Mouse (Mus musculus): ENCODE measurements around the gene Nfatc4. TPM values are rescaled to one million over a fixed set of nuclear protein-coding genes. Genes with fewer than 3 reads are reported as not detected.

Nfatc4 gene
- polyA plus RNA-seq, 1 experiment, result 4.3 TPM

DNA sequence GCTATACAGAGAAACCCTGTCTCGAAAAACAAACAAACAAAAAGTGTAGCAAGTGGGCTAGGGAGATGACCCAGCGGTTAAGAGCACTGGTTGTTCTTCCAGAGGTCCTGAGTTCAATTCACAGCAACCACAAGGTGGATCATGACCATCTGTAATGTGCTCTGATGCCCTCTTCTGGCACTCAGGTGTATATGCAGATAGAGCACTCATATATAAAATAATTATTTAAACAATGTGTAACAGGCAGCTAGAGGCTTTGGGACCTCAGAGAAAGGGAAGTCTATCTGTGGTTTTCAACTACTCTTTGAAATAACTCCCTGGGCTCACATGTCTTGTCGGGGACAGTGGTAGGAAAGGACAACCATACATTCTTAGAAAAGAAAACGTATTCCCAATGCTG lies 15.8 kb downstream of the Nfatc4 start:
- H3K27ac ChIP-seq (ENCODE audit: insufficient read depth, low read depth, low read length), result no peak overlapping the region
- H3K27me3 ChIP-seq (replicated peaks; ENCODE audit: control insufficient read depth, insufficient read depth, low read length), result no peaks in the 10 kb centered on the region
- TF ChIP-seq CTCF (conservative IDR thresholded peaks at IDR 0.05; ENCODE audit: insufficient read depth, insufficient read length, low read depth, low read length), result 0 out of 2 replicates have a peak, but pooled peaks have one; percentile 4
- TF ChIP-seq POLR2A (IDR thresholded peaks at IDR 0.05; ENCODE audit: low read depth, low read length), result no peak
- no peak overlapping the region for H3K4me3 ChIP-seq (ENCODE audit: insufficient read depth, low read depth, low read length)
- no peaks in the 10 kb centered on the region for H3K36me3 ChIP-seq (ENCODE audit: control insufficient read depth, insufficient read depth, low read length)
- no peaks in the 10 kb centered on the region for H3K4me1 ChIP-seq (ENCODE audit: control insufficient read depth, insufficient read depth, low read length)
- DNase-seq, result no peak
- 89% methylated on average over 4 of the region's 4 CpGs for WGBS

DNA sequence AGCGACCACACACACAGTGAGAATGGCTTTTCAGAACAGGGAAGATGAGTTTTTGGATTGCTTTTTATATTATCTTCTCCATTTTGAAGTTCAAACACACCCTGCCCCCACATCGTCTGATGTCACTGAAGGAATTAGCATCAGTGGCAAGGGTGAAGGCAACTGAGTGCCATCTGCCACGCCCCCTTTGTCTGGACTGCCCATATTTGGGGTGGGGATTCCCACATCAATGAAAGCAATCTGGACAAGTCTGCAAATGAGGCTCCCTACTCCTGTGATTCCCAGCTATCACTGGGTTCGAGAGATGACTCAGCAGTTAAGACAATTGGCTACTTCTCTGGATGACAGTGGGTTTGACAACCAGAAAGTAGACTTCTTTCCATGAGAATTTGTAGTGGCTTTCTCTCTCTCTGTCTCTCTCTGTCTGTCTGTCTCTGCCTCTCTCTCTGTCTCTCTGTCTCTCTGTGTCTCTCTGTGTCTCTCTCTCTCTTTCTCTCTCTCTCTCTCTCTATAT lies 18.0 kb downstream of the Nfatc4 start:
- TF ChIP-seq CTCF (conservative IDR thresholded peaks at IDR 0.05; ENCODE audit: insufficient read depth, insufficient read length, low read depth, low read length), result no peak
- no peak for TF ChIP-seq POLR2A (IDR thresholded peaks at IDR 0.05; ENCODE audit: low read depth, low read length)
- DNase-seq, result no peak
- no peak overlapping the region for H3K27ac ChIP-seq (ENCODE audit: insufficient read depth, low read depth, low read length)
- H3K27me3 ChIP-seq (replicated peaks; ENCODE audit: control insufficient read depth, insufficient read depth, low read length), result no peaks in the 10 kb centered on the region
- 0 out of 2 replicates have a peak, but pooled peaks cover 1% of the 10 kb centered on the region for H3K4me1 ChIP-seq (ENCODE audit: control insufficient read depth, insufficient read depth, low read length)
- no peak overlapping the region for H3K4me3 ChIP-seq (ENCODE audit: insufficient read depth, low read depth, low read length)
- 69% methylated on average over 4 of the region's 4 CpGs for WGBS
- H3K36me3 ChIP-seq (ENCODE audit: control insufficient read depth, insufficient read depth, low read length), result no peaks in the 10 kb centered on the region

GRCm38 (mm10) chr14:55842794-55843193 lies 19.9 kb downstream of the Nfatc4 start:
- no peaks in the 10 kb centered on the region for H3K36me3 ChIP-seq (ENCODE audit: control insufficient read depth, insufficient read depth, low read length)
- peaks cover 6% of the 10 kb centered on the region; the same call in 1 of the 2 replicates for H3K4me1 ChIP-seq (ENCODE audit: control insufficient read depth, insufficient read depth, low read length)
- DNase-seq, result peak; percentile 18
- H3K27me3 ChIP-seq (replicated peaks; ENCODE audit: control insufficient read depth, insufficient read depth, low read length), result no peaks in the 10 kb centered on the region
- H3K27ac ChIP-seq (ENCODE audit: insufficient read depth, low read depth, low read length), result no peak overlapping the region
- TF ChIP-seq CTCF (conservative IDR thresholded peaks at IDR 0.05; ENCODE audit: insufficient read depth, insufficient read length, low read depth, low read length), result peak; percentile 24; the same call in 1 of the 2 replicates
- no peak for TF ChIP-seq POLR2A (IDR thresholded peaks at IDR 0.05; ENCODE audit: low read depth, low read length)
- 89% methylated on average over 4 of the region's 4 CpGs for WGBS
- no peak overlapping the region for H3K4me3 ChIP-seq (ENCODE audit: insufficient read depth, low read depth, low read length)

DNA sequence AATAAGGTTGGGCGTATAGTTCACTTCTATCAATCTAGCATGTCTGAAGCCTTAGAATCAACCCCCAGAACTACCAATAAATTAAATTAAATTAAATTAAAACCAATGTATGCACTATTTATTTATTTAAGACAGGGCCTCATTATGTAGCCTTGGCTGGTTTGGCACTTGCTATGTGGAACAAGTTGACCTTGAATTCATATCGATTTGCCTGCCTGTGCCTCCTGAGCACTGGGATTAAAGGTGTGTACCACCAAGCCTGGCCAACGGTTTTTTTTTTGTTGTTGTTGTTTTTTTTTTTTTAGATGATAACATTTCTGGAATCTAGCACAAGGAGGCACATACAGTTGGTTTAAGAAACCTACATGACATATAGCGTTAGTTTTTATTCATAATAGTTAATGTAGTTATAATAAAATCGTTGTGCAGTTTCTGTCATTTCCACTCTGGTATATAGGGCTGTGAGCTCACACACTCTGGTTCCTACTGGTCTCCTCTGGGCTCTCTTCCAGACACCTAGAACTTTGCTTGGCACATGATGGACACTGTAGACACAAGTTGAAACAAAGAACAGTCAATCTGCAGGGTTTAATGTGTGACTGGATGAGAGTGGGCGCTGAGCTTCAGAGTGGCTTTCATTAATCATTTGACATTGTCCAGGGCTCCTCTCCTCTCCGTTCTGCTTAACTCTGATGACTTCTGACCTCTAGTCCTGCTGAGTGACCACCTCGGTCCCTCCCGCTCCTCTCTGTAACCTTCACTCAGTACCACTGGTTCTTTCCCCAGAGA lies 22.8 kb downstream of the Nfatc4 start:
- TF ChIP-seq CTCF (conservative IDR thresholded peaks at IDR 0.05; ENCODE audit: insufficient read depth, insufficient read length, low read depth, low read length), result no peak
- TF ChIP-seq POLR2A (IDR thresholded peaks at IDR 0.05; ENCODE audit: low read depth, low read length), result no peak
- H3K27me3 ChIP-seq (replicated peaks; ENCODE audit: control insufficient read depth, insufficient read depth, low read length), result no peaks in the 10 kb centered on the region
- H3K36me3 ChIP-seq (ENCODE audit: control insufficient read depth, insufficient read depth, low read length), result no peaks in the 10 kb centered on the region
- no peak overlapping the region for H3K27ac ChIP-seq (ENCODE audit: insufficient read depth, low read depth, low read length)
- WGBS, result 51% methylated on average over 9 of the region's 9 CpGs
- no peak overlapping the region for H3K4me3 ChIP-seq (ENCODE audit: insufficient read depth, low read depth, low read length)
- peak; percentile 80 for DNase-seq
- peaks cover 6% of the 10 kb centered on the region; the same call in 1 of the 2 replicates for H3K4me1 ChIP-seq (ENCODE audit: control insufficient read depth, insufficient read depth, low read length)

DNA sequence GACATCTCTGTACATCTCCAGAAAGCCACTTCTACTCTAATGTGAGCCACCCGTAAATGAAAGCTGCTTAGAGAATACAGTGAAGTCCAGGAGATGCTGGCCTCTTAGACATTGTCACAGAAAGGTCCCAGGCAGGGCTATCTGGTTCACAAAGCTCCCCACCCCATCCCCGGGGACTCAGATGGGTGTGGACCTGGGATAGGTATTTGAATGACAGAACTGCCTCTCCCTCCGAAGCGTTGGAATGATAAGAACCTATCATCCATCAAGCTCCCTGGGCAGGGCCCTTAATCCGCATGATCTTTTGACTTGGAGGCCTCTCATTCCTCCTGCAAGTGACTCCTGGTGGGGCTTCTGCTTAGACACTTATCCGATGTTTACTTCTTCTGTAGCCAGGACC lies 27.9 kb downstream of the Nfatc4 start:
- Histone ChIP-seq H3K4me3 (ENCODE audit: insufficient read depth, low read depth, low read length) (no peak overlapping the region), H3K27ac (ENCODE audit: insufficient read depth, low read depth, low read length) (no peak overlapping the region), H3K36me3 (ENCODE audit: control insufficient read depth, insufficient read depth, low read length) (no peaks in the 10 kb centered on the region), H3K27me3 (replicated peaks; ENCODE audit: control insufficient read depth, insufficient read depth, low read length) (no peaks in the 10 kb centered on the region), H3K4me1 (ENCODE audit: control insufficient read depth, insufficient read depth, low read length) (peaks cover 13% of the 10 kb centered on the region; the same call in 1 of the 2 replicates)
- DNase-seq, result no peak
- 78% methylated on average over 6 of the region's 6 CpGs for WGBS
- TF ChIP-seq CTCF (conservative IDR thresholded peaks at IDR 0.05; ENCODE audit: insufficient read depth, insufficient read length, low read depth, low read length), result no peak
- TF ChIP-seq POLR2A (IDR thresholded peaks at IDR 0.05; ENCODE audit: low read depth, low read length), result no peak

GRCm38 (mm10) chr14:55852646-55853551 lies 30.0 kb downstream of the Nfatc4 start:
- no peak for TF ChIP-seq CTCF (conservative IDR thresholded peaks at IDR 0.05; ENCODE audit: insufficient read depth, insufficient read length, low read depth, low read length)
- TF ChIP-seq POLR2A (IDR thresholded peaks at IDR 0.05; ENCODE audit: low read depth, low read length), result no peak
- H3K36me3 ChIP-seq (ENCODE audit: control insufficient read depth, insufficient read depth, low read length), result no peaks in the 10 kb centered on the region
- H3K27me3 ChIP-seq (replicated peaks; ENCODE audit: control insufficient read depth, insufficient read depth, low read length), result no peaks in the 10 kb centered on the region
- peaks cover 8% of the 10 kb centered on the region; the same call in 1 of the 2 replicates for H3K4me1 ChIP-seq (ENCODE audit: control insufficient read depth, insufficient read depth, low read length)
- 37% methylated on average over 11 of the region's 11 CpGs for WGBS
- DNase-seq, result no peak
- H3K27ac ChIP-seq (ENCODE audit: insufficient read depth, low read depth, low read length), result no peak overlapping the region
- peak overlapping the region; percentile 70; the same call in 1 of the 2 replicates for H3K4me3 ChIP-seq (ENCODE audit: insufficient read depth, low read depth, low read length)

All from kidney, adult 2 months (tissue).